Mouse (Mus musculus) spleen, adult 12 weeks (tissue): ENCODE data around the gene Ankrd6.

Source experiments
- DNase-seq: peaks from one replicate; pipeline ENCODE4 v3.0.0; 2022; ENCODE audit warnings: low spot score

Ankrd6 gene

DNA sequence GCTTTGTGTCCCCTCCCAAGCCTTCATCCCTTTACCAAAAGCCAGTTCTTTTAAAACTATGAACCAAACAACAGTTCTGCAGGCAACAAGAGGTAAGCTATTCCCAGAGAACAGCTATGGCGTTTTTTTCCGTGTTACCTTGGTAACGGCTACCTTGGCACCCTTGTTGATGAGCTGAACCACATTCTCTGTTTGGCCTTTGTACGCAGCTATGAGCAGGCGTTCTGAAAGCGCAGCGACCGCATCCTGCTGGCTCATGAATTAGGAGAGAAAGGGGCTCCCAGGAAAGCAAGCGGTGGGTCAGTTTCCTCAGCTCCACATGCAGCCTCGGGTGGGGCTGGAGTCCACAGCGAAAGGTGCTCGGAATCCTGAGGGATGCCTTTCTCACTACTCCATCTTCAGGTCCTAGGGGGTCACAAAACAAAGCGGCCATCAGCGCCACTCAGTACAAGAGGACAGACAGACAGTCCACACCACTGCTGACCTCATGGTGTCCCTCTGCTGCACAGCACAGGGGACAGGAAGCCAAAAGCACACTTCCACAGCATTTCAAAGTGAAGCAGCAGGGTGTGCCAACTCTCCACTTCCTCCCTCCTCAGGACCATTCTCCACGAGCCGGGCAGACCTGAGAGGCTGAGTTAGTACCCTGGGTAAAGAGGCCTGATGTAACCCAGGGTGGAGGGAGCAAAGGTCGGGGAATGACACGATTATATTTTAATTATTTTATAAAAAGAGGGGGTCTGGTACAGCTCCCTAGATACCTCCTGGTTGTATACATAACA, 90.3 kb downstream of the Ankrd6 start:
- no peak for DNase-seq

DNA sequence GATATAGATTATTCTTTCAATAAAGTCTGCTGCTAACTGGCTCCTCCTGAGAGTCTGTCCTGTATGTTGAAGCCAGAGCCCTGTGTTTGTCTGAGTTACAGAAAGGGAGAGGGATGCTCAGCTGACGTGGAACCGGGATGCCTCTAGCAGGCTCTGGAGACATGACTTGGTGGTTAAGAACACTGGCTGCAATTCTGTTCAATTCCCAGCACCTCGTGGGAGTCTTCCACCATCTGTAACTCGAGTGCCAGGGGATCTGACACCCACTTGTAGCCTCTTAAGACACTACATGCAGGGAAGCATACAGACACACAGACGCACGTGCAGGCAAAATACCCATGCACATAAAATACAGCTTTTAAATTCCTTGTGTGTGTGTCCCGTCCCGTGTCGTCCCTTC, 95.1 kb downstream of the Ankrd6 start:
- no peak for DNase-seq

DNA sequence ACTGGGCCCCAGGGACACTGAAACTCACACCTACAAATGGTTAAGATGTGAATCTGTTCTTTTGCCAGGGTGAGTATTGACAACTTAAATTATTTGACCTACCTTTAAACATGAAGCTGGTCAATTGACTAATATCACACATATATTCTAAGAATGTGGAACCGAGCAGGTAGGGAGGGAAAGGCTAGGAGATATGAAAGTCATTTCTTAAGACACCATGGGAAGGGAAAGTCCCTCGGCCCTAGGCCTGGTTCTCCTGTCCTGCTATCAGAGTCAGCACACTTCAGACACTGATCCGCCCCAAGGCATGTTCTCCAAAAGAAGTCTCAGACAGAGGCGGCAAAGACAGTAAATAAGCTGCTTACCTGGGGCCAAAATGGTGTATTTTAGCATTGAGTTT, 95.7 kb downstream of the Ankrd6 start:
- DNase-seq: no peak

DNA sequence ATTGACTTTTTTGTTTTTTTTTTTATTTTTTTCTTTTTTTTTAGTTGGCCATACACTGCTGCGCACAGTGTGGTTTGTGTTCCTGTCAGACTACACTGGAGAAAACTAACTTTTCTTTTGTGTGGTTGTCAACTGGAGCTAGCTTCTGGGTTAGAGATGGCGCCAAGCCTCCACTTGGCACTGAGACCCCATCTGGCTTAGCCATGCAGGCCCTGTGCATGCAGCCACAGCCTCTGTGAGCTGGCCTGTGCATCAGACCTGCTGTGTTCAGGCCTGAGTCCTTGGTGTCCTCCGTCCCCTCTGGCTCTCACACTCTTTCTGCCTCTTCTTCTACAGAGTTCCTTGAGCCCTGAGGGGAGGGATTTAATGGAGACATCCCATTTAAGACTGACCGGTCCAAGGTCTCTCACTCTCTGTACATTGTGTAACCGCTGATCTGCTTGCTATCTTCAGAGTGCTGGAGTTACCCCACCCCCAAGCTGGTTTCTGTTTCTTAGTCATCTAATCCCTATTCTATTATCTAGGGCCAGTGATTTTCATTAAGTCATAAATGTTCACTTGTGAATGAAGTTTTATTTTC, 96.9 kb downstream of the Ankrd6 start:
- no peak for DNase-seq

- DNase-seq: no peak
These were observed 97.8 kb downstream of the Ankrd6 start for GRCm38 (mm10) chr4:32852819-32853218.

DNA sequence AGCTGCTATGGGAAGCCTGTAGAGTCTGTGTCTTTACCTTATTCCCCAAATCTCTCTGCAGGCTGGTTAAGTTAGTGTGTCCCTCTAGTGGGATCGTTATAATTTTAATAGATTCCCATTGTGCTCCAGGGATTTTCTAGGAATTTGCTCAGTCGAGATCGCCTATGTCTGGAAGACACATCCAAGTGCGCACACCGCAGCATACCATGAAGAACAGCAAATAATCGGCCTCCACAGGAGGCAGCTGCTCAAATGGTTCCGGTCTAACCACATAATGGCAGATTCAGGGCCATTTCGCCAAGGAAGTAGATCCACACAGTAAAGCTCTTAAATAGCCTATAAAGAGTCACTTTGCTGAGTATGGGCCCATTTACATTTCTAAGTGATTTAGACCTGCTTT, 98.3 kb downstream of the Ankrd6 start:
- DNase-seq: no peak

DNA sequence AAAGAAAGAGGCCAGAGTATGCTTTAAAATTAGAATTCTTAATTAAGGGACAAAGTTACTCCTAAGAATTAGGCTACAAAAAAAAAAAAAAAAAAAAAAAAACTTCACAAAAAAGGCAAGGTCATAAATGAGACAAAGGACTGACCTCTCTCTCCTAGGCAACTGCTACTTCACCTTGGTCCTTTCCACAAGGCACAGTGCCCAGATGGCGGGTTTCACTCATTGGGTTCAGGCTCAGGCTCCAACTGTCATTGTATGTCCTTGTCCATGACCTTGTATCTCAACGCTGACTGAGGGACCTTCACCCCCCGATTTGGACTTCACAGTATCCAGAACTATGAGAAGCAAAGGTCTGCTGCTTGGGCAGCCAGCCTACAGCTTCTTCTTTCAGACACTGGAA, 112.2 kb downstream of the Ankrd6 start:
- no peak for DNase-seq

DNA sequence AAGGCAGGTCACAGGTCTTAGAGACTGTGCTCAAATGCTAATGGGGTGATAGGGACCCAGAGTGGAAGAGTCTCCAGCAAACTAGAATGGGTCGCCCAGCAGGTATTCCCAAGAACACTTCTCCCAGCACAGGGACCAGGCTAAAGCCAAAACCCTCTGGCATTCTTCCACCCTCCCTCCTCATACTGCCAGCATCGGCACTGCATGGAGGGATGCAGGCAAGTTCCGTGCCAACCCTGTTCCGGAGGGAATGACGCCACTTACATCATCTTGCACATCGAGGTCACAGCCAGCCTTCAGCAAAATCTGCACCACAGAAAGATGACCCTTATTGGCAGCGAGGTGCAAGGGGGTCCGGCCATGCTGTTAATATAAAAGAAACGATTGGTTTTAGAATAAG, 114.6 kb downstream of the Ankrd6 start:
- DNase-seq: no peak

- no peak for DNase-seq
These were observed 116.1 kb downstream of the Ankrd6 start for GRCm38 (mm10) chr4:32834541-32834940.

GRCm38 (mm10) chr4:32833494-32834282, 117.0 kb downstream of the Ankrd6 start:
- DNase-seq: no peak

GRCm38 (mm10) chr4:32829316-32829715, 121.3 kb downstream of the Ankrd6 start:
- no peak for DNase-seq

DNA sequence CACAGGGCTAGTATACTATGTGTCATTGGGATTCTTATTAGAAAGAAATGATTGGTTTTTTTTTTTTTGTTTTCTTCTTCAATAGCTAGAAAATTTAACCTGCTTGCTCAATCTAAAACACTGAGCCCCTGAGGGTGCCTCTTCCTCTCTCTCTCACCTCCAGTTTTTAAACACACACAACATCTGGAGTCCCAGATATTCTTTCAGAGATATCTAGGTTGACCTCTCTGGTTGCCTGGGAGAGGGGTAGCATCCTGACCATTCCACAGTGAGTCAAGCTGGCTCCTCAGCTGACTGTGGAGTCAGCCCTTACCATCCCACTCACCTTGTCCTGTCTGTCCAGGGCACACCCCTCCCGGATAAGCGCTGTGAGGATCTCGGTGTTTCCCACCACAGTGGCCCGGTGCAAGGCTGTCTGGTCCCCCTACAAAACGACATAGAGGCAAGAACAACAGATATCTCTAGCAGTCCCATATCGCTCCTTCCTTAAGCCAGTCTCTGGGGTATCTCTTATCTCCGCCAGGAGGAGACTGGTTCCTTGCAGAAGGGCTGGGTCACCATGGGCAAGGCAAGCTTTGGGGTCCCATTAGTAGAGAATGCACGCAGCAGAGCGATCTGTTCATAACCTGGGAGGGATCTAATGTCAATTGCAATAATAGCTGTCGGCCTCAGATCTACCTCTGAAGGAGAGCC, 122.1 kb downstream of the Ankrd6 start:
- DNase-seq: no peak

DNA sequence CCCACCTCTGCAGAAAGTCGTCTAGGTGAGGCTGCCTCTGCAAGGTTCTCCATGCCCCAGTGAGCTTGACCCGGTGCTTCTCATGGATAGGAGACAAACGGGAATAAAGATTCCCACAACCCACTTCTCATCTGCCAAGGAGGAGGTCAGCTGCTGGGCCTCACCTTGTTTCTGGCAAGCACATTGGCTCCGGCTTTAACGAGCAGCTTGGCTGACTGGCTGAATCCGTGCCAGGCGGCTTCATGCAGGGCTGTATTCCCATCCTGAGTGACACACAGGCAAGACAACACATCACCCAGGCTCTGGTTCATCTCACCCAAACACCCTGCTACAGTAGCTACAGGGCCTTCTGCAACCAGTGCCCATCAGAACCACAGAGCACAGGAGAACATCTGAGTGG, 123.7 kb downstream of the Ankrd6 start:
- no peak for DNase-seq

- no peak for DNase-seq
These were observed 126.4 kb downstream of the Ankrd6 start for GRCm38 (mm10) chr4:32824254-32824653.

DNA sequence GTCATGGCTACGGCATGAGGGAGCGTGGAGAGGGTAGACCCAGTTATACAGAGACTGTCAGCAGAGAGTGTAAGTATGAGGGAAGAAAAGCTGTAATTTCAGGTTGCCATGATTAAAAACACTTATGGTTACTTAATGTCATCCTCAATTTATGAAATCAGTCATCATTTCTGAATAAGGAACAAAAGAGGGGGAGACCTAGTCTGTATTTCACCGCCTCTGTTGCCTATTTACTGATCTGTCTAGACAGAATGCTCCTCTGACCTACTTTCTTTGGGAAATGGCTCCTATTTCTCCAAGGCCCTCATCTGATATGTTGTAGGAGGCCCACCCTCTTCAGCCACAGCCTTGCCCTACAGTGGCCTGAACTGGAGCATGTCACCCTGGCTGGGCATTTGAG, 130.0 kb downstream of the Ankrd6 start:
- DNase-seq: no peak

DNA sequence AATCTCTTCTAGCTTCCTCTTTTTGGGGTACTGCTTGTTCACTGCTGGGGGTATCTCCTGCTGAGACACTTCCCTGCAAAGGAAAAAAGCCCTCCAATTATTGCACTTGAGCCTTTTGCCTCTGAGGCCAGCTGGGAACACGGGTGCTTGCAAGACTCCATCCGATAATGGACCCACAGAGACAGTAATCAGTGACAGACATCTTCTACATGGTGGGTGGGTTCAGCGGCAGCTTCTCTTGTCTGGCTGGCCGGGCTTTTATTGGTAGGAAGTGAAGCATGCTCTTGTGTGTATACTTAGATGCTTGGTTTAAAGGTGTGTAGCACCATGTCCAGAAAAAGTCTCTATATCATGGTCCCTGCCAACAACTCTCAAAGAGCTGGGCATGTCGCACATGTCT, 133.2 kb downstream of the Ankrd6 start:
- DNase-seq: no peak

DNA sequence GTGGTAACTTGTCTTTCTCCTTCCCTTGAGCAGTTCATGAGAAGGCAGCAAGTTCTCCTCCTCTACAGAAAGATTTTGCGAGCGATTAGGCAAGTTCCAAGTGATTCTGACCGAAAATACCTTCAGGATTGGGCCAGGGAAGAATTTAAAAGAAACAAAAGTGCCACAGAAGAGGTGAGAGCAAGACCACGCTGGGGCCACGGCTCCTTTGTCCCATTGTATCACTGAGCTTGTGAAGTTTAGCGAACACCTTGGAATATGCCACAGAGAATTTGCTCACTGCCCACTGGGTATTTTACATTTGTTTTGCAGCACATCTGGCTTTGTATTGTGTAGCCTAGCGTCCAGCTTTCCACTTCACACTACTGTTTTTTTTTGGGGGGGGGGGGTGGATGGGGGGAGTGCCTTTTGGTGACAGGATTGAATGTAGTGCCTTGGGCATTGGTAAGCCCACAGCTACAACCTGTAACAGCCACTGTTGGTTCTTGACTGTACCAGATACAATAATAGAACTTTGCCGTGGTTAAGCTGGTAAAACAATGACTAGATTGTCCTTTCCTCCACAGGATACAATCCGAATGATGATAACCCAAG, 150.0 kb downstream of the Ankrd6 start:
- no peak for DNase-seq

GRCm38 (mm10) chr4:32799966-32800576, 150.6 kb downstream of the Ankrd6 start, which contains the start of gene Lyrm2:
TSS of gene Lyrm2 (plus strand) at chr4:32800253.
- peak; percentile 70 for DNase-seq

DNA sequence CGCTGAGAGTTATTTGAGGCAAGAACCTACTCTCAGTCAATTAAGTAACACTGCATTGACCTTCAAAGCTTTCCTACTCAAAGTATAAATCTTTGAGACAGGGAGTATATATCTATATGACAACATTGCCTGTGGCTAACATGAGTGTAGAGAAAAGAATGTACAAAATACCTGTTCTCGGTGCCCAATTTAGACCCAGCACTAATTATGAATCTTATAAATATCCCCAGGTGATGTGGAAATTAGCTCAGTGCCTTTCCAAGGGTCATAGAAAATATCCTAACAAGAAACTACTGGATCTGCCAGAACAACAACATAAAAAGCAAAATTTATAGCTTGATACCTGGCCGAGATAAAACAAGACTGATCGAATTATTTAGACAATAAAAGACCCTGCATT, 151.7 kb downstream of the Ankrd6 start:
- DNase-seq: no peak

GRCm38 (mm10) chr4:32789020-32789419, 161.6 kb downstream of the Ankrd6 start:
- DNase-seq: no peak

- DNase-seq: no peak
These were observed 163.5 kb downstream of the Ankrd6 start for GRCm38 (mm10) chr4:32787110-32787509.

GRCm38 (mm10) chr4:32779996-32780395, 170.6 kb downstream of the Ankrd6 start:
- DNase-seq: no peak
